Comparison of ENCODE assay signal across 1 mouse cellular context in genomic region chr9:22445123-22445522, GRCm38 (mm10).
TF ChIP-seq lines count a peak whose summit lies in the region.

No protein-coding gene starts in this region.

TF ChIP-seq in MEL, 35 proteins besides CTCF, POLR2A, EP300 and RAD21:
- TF ChIP-seq HCFC1 (IDR thresholded peaks at IDR 0.05; ENCODE audit: low read depth, low read length), result no peak
- no peak for TF ChIP-seq GATA1 (IDR thresholded peaks at IDR 0.05; ENCODE audit: low read depth, low read length)
- TF ChIP-seq USF1 (IDR thresholded peaks at IDR 0.05; ENCODE audit: low read depth, low read length), result no peak
- no peak; the same call in 1 of the 2 replicates for TF ChIP-seq POLR2AphosphoS2 (IDR thresholded peaks at IDR 0.05; ENCODE audit: low read length)
- TF ChIP-seq GABPA (IDR thresholded peaks at IDR 0.05; ENCODE audit: low read depth, low read length), result no peak
- 0 out of 2 replicates have a peak, but pooled peaks have one; percentile 5 for TF ChIP-seq TAL1 (IDR thresholded peaks at IDR 0.05; ENCODE audit: low read length)
- TF ChIP-seq POLR2AphosphoS5 (IDR thresholded peaks at IDR 0.05; ENCODE audit: borderline replicate concordance, low read depth, low read length), result peak; percentile 92; the same call in 1 of the 2 replicates
- TF ChIP-seq MEF2A (IDR thresholded peaks at IDR 0.05; ENCODE audit: extremely low read depth, insufficient replicate concordance, low read depth, low read length, poor library complexity, severe bottlenecking), result no peak
- no peak for TF ChIP-seq UBTF (IDR thresholded peaks at IDR 0.05; ENCODE audit: borderline replicate concordance, insufficient read depth, low read depth, low read length)
